Mouse (Mus musculus) forebrain, embryonic 12.5 days (tissue): Measurements from ENCODE around the gene Bptf. TPM values are rescaled to one million over a fixed set of nuclear protein-coding genes. Genes with fewer than 3 reads are reported as not detected.

Experiments used
- ATAC-seq: fragments of 200-750 bp; cut with Nextera tagmentation; 2 replicates; pipeline ENCODE4 v1.8.0; 2017; ENCODE audit warnings: moderate TSS enrichment; ENCODE audit not compliant: low FRiP score
- H3K27ac ChIP-seq: fragments of 300-500 bp; sonication (generic); 2 replicates; pipeline ENCODE4 v1.5.1; 2016; ENCODE audit warnings: mild to moderate bottlenecking
- H3K27me3 ChIP-seq: fragments of 300-500 bp; sonication (generic); 2 replicates; pipeline ENCODE4 v1.6.1; 2016; ENCODE audit warnings: mild to moderate bottlenecking
- H3K36me3 ChIP-seq: fragments of 300-500 bp; sonication (generic); replicated peaks from 2 replicates; pipeline ENCODE4 v1.6.1; 2016; ENCODE audit warnings: mild to moderate bottlenecking
- H3K4me1 ChIP-seq: fragments of 300-500 bp; sonication (generic); 2 replicates; pipeline ENCODE4 v1.6.1; 2016
- H3K4me2 ChIP-seq: fragments of 300-500 bp; sonication (generic); 2 replicates; pipeline ENCODE4 v1.6.1; 2016; ENCODE audit warnings: mild to moderate bottlenecking, moderate library complexity
- H3K4me3 ChIP-seq: fragments of 300-500 bp; sonication (generic); replicated peaks from 2 replicates; pipeline ENCODE4 v1.5.1; 2016; ENCODE audit warnings: mild to moderate bottlenecking
- H3K9ac ChIP-seq: fragments of 300-500 bp; sonication (generic); 2 replicates; pipeline ENCODE4 v1.6.1; 2016; ENCODE audit warnings: mild to moderate bottlenecking
- H3K9me3 ChIP-seq: fragments of 300-500 bp; sonication (generic); 2 replicates; pipeline ENCODE4 v1.6.1; 2016
- WGBS: fragments of 180-500 bp; shearing (Covaris S2); methylation state at CpG from one replicate; pipeline ENCODE4 v1.1.7; 2016; 5-methylcytosine and 5-hydroxymethylcytosine counted together
- polyA plus RNA-seq: library from polyadenylated mRNA; unstranded; fragments of >200 nt; fragmentation: Nextera tagmentation; extraction: Ambion mirVana; gene quantifications from 2 replicates; pipeline ENCODE4 v1.2.1, GENCODE M21; 2016

Gene Bptf
- polyA plus RNA-seq, 1 experiment from 2014 or later = 48.3 TPM

DNA sequence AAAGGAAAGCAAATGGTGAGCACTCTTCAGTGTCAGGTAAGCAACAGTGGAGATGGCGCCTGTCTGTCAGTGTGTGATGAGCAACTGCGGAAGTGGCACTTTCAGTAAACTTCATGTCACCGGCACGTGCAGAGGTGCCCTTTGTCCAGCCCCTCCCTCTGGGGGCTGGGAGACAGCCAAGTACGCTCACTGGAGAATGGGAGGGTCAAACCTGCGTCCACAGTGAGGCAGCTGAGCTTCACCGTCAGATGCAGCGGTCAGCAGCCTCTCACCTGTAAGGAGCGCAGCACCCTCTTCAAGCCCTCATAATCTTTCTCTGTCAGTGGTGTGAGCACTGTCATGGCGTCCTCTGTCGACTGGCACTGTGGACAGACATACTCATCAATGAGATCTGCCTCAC, 88.6 kb downstream of the Bptf start:
- 95% methylated on average over 11 of the region's 11 CpGs for WGBS
- Histone ChIP-seq H3K27ac (no peak overlapping the region), H3K9ac (no peak overlapping the region), H3K4me3 (no peak overlapping the region), H3K4me1 (no peaks in the 10 kb centered on the region), H3K9me3 (no peaks in the 10 kb centered on the region), H3K4me2 (no peak overlapping the region), H3K27me3 (no peaks in the 10 kb centered on the region), H3K36me3 (peaks cover 82% of the 10 kb centered on the region)
- ATAC-seq = no peak

DNA sequence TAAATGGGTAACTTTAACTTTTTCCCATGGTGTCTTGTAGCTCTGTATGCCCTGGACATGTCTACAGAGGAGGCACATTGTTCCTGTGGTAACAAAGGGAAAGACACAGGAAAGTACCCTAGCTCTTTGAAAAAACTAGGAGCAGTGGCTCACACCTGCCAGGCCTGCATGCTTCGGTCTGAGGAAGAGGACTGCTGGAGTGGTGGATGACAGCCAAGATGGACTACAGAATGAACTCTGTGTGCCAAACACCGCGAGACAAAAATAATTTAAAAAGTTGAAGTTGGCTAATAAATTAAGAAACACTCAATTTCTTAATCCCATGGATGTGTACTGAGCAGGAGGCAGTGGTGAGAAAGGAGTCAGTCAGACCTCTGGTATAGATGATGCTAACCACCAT, 90.5 kb downstream of the Bptf start:
- no peak overlapping the region for H3K27ac ChIP-seq
- H3K27me3 ChIP-seq = no peaks in the 10 kb centered on the region
- H3K9me3 ChIP-seq = no peaks in the 10 kb centered on the region
- H3K9ac ChIP-seq = no peak overlapping the region
- no peak overlapping the region for H3K4me3 ChIP-seq
- 94% methylated on average over 3 of the region's 3 CpGs for WGBS
- no peaks in the 10 kb centered on the region for H3K4me1 ChIP-seq
- H3K36me3 ChIP-seq = peaks cover 83% of the 10 kb centered on the region
- no peak for ATAC-seq
- no peak overlapping the region for H3K4me2 ChIP-seq

DNA sequence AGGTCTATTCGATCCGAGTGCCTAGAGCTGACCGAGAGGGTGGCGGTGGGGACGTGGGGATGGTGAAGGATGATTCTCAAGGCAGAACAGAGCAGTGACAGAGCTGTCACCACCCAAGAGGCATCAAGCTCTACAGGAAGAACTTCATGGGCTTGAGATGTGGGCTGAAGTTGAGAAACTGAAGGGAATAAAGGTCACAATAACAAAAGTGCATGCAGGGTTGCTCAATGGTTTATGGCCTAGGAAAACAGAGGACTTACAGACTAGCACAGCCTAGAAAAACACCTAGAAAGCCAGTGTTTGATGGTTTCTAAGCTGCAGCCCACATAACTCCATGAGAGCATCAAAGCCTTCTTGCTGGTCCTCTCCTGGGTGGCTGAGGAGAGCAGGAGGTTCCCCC, 92.5 kb downstream of the Bptf start:
- H3K9ac ChIP-seq = no peak overlapping the region
- no peak for ATAC-seq
- H3K27ac ChIP-seq = no peak overlapping the region
- H3K4me3 ChIP-seq = no peak overlapping the region
- peaks cover 74% of the 10 kb centered on the region for H3K36me3 ChIP-seq
- whole genome bisulfite sequencing = 93% methylated on average over 5 of the region's 5 CpGs
- no peaks in the 10 kb centered on the region for H3K4me1 ChIP-seq
- no peaks in the 10 kb centered on the region for H3K9me3 ChIP-seq
- H3K4me2 ChIP-seq = no peak overlapping the region
- no peaks in the 10 kb centered on the region for H3K27me3 ChIP-seq

DNA sequence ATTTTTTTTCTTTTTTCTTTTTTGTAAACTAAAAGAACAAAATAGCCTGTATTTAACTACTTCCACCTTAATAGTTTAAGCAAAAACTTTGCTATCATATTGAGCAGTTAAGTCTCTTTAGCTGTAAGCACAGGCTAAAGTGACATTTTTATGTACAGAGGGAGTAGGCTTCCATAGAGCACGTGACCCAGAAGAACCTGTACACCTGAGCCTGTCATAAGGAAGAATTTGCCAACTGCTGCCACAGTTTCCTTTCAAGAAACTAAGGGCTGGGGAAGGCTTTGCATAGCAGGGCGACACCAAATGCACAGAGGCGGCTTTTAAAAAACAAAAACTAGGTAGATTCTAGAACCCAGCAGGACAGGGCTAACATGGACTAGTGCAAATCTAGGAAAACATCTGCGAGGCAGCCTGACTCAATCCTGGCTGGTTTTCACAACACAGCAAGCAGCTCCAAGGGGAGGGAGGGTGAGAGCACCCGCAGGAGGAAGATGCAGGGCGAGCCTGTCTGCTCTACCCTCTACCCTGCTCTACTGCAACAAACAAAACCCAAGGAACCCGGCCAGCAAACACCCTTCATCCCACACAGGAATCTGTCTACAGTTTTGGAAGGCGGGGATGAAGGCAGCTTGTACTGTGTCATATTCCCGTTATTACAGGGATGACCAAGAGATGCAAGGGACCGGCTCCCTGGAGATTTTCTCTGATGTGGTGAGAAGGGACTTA, 97.7 kb downstream of the Bptf start:
- Histone ChIP-seq H3K4me3 (no peak overlapping the region), H3K9ac (no peak overlapping the region), H3K27ac (no peak overlapping the region), H3K36me3 (peaks cover 32% of the 10 kb centered on the region), H3K9me3 (no peaks in the 10 kb centered on the region), H3K4me2 (no peak overlapping the region), H3K27me3 (0 out of 2 replicates have a peak, but pooled peaks cover 4% of the 10 kb centered on the region), H3K4me1 (peaks cover 18% of the 10 kb centered on the region)
- ATAC-seq = no peak
- WGBS = 89% methylated on average over 10 of the region's 10 CpGs

DNA sequence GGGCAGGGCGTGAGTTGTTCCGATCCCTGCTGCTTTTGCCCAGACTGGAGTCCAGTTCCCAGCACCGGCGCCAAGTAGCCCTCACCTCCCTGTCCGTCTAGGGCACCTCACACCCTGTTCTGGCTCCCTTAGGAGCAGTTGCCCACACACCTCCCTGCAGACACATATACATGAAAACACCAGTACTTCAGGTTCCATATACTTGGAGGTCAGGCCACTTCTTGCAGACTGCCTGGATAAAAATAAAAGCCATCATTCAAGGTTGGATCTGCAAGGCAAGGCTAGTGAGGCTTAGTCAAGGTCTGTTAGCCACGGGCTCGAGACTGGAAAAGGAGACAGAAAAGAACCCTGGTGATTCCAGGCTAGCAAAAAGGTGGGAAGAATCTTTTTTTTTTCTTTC, 100.3 kb downstream of the Bptf start:
- Histone ChIP-seq H3K27ac (no peak overlapping the region), H3K4me1 (peaks cover 36% of the 10 kb centered on the region), H3K36me3 (peaks cover 7% of the 10 kb centered on the region), H3K4me2 (no peak overlapping the region), H3K27me3 (0 out of 2 replicates have a peak, but pooled peaks cover 4% of the 10 kb centered on the region), H3K9me3 (no peaks in the 10 kb centered on the region), H3K9ac (no peak overlapping the region), H3K4me3 (no peak overlapping the region)
- WGBS = 21% methylated on average over 7 of the region's 7 CpGs
- ATAC-seq = no peak

DNA sequence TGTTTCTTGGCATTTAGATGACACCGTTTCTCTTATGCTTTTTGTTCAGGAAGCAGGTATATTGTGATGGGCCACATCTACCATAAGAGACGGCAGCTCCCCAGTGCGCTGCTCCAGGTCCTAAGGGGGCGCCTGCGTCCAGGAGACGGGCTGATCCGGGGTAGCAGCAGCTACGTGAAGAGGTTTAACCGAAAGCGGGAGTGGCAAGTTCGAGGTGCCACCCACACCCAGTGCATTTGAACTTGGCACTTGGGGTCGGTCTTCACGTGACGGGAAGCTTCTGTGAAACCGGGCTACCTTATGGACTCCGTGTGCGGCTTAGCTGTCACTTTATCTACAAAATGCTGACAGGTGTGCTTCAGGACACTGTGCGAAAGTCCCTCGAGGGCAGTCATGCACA, 102.4 kb downstream of the Bptf start:
- Histone ChIP-seq H3K9ac (no peak overlapping the region), H3K4me2 (no peak overlapping the region), H3K4me3 (no peak overlapping the region), H3K27ac (no peak overlapping the region), H3K27me3 (0 out of 2 replicates have a peak, but pooled peaks cover 10% of the 10 kb centered on the region), H3K9me3 (no peaks in the 10 kb centered on the region), H3K4me1 (peaks cover 56% of the 10 kb centered on the region), H3K36me3 (no peaks in the 10 kb centered on the region)
- no peak for ATAC-seq
- WGBS = 58% methylated on average over 19 of the region's 19 CpGs

DNA sequence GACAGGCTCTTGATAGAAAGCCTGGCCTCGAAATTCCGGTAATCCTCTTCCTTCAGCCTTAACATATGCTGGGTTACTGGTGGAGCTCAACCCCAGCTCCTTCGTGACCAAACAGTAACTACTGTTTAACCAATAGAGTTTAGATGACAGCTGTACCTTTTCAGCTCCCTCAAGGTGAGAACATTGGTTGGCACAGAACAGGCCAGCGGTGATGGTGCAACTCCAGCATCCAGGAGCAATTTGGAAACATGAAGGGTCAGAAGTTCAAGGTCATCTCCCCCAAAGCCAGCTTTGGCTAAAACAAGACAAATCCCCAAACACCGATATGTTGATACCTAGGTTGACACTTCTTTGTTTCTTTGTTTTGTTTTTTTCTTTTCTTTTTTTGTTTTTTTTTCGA, 103.2 kb downstream of the Bptf start:
- 75% methylated on average over 6 of the region's 6 CpGs for WGBS
- peak overlapping the region; percentile 69; the same call in 1 of the 2 replicates for H3K9ac ChIP-seq
- H3K9me3 ChIP-seq = no peaks in the 10 kb centered on the region
- H3K27ac ChIP-seq = peak overlapping the region; percentile 85
- no peaks in the 10 kb centered on the region for H3K36me3 ChIP-seq
- peaks cover 61% of the 10 kb centered on the region for H3K4me1 ChIP-seq
- H3K4me3 ChIP-seq = peak overlapping the region; percentile 63
- no peak for ATAC-seq
- 0 out of 2 replicates have a peak, but pooled peaks cover 16% of the 10 kb centered on the region for H3K27me3 ChIP-seq
- peak overlapping the region; percentile 66 for H3K4me2 ChIP-seq

DNA sequence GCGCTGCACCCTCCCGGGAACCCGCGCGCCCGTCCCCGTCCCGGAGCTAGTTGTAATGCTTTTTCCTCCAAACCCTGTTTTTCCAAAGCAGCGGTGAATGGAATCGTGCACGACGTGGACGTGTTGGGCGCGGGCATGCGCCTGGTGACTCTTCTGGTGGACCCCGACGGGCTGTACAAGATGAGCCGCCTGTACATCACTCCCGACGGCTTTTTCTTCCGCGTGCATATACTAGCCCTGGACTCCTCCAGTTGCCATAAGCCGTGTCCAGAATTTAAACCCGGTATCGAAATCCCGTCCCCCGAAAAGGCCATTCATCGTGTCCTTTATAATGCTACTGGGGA, 103.7 kb downstream of the Bptf start:
- WGBS = 2% methylated on average over 29 of the region's 29 CpGs
- H3K36me3 ChIP-seq = no peaks in the 10 kb centered on the region
- peaks cover 61% of the 10 kb centered on the region for H3K4me1 ChIP-seq
- peak overlapping the region; percentile 69 for H3K9ac ChIP-seq
- peak; percentile 73 for ATAC-seq
- H3K4me2 ChIP-seq = peak overlapping the region; percentile 66
- 0 out of 2 replicates have a peak, but pooled peaks cover 16% of the 10 kb centered on the region for H3K27me3 ChIP-seq
- no peaks in the 10 kb centered on the region for H3K9me3 ChIP-seq
- peak overlapping the region; percentile 63 for H3K4me3 ChIP-seq
- peak overlapping the region; percentile 85 for H3K27ac ChIP-seq

DNA sequence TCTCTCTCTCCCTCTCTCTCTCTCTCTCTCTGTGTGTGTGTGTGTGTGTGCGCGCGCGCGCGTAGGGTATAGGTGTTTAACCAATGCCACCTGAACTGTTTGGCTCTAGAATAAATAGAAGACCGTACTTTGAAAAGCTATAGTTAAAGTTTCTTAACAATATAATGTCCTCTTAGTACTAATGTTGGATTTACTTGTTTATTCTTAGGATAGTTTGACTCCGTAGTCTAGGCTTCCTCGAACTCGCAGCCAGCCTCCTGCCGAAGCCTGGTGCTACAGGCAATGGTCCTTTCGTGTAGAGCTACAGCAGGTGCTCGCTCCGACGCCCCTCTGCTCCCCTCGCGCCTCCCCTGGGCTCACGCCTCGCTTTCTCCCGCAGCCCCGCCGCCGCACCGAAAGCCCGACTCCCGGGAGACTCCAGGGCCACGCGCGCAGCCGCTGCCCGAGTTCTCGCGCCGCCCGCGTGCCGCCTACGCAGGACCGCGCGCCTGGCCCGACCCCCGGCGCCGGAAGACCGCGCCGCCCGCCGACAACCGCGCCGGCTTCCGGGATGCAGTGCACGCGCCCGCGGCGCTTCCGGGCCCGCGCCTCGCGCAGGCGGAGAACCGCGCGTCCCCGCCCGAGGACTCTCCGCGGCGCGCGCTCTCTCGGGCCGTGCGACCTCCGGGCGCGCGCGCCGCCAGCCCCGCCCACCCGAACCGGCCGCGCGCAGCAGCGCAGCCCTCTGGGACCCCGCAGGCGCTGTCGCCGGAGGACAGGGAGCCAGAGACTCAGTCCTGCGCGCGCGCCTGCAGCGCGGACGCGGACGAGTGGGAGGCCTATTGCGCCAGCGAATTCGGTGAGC, 104.3 kb downstream of the Bptf start:
- H3K4me1 ChIP-seq = peaks cover 56% of the 10 kb centered on the region
- H3K36me3 ChIP-seq = no peaks in the 10 kb centered on the region
- peak overlapping the region; percentile 69 for H3K9ac ChIP-seq
- peak overlapping the region; percentile 63 for H3K4me3 ChIP-seq
- peak overlapping the region; percentile 85 for H3K27ac ChIP-seq
- no peaks in the 10 kb centered on the region for H3K9me3 ChIP-seq
- ATAC-seq = peak; percentile 92
- peak overlapping the region; percentile 66 for H3K4me2 ChIP-seq
- under 1% methylated on average over 107 of the region's 107 CpGs for WGBS
- H3K27me3 ChIP-seq = 0 out of 2 replicates have a peak, but pooled peaks cover 16% of the 10 kb centered on the region

DNA sequence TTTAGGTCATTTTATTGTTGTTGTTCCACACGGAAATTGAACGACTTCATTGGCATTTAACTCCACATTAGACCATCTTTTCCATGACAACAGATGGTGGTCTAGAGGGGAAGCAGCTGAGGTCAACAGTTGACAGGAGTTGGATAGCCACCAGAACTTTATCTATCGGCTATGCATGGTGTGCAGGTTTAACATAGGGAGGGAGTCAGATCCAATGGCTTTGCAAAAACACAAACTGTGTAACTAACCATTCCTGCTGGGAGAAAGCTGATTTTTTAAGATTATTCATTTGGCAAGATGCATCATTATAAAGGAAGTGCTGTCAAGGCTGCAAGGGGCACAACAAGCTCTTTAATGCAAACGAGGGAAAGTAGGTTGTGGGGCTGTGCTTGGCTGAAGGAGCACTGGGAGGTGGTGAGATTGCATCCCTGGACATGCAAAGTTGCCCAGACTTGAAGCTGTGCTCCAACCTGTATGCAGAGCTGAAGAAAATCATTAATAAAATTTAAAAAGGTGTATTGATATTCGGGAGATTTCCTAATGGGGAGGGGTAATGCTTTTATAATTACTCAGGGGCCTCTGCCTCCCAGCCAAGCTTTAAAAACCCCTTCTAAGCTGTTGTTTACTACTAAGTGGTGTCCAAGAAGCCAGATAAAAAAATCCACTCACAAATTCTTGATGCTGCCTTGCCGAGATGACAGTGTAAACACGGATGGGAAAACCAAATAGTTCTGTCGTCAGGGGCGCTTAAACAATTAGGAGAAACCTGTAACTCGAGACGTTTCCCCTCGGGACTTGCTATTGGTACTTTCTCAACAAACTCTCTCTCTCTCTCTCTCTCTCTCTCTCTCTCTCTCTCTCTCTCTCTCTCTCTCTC, 105.1 kb downstream of the Bptf start:
- 10% methylated on average over 12 of the region's 12 CpGs for WGBS
- Histone ChIP-seq H3K9me3 (no peaks in the 10 kb centered on the region), H3K36me3 (no peaks in the 10 kb centered on the region), H3K9ac (peak overlapping the region; percentile 69; the same call in 1 of the 2 replicates), H3K4me1 (peaks cover 48% of the 10 kb centered on the region), H3K4me2 (peak overlapping the region; percentile 74), H3K27ac (no peak overlapping the region), H3K4me3 (peak overlapping the region; percentile 63), H3K27me3 (0 out of 2 replicates have a peak, but pooled peaks cover 18% of the 10 kb centered on the region)
- no peak for ATAC-seq

DNA sequence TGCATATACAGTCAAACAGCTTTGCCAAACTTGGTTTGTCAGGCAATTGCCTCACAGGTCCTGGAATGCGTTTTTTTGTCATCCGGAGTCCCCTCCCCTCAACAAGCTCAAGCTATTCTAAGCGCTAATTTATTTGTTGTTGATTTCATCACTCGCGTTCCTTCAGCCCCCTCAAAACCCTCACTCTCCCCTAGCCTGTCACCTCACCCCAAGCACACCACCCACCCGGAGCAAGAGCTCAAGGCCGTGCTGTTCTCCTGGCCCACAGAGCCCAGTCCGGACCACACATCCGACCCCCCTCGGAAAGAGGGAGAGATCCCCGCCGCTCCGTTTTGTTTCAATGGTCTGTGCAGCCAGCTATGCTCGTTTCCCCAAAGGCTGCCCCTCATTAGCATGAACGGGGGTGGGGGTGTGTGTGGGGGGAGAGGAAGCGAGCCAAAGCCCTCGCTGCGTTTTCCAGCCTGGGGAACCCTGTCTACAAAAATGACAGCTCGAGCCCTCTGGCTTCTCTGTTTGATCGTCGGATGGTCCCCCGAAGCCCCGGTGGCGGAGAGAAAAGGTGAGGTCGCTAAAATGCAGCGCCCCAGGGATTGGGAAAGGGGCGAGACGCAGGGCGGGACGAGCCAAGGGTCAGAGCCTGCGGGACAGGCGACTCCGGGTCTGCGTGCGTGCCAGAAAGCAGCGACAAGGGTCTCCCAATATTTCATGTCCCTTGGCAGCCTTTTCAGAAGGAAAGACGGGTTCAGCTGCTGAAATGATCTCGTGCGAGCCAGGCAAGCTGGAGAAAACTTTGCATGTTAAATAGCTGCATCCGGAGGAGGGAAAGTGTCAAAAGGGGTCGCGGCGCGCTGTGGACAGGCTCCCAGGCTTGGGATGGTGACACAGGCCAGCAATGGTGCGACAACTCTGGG, 106.3 kb downstream of the Bptf start, which contains the start of gene 1810010H24Rik:
TSS of gene 1810010H24Rik (plus strand) at position 271 of the 911 bp plus-strand sequence.
- 0 out of 2 replicates have a peak within 1 kb of the TSS, but pooled peaks have one; percentile 38 for H3K27ac ChIP-seq

More for the DNA sequence above, 106.3 kb downstream of the Bptf start, which contains the start of gene 1810010H24Rik:
- Histone ChIP-seq H3K36me3 (no peaks in the 10 kb centered on the region), H3K9me3 (no peaks in the 10 kb centered on the region), H3K4me2 (peak within 1 kb of the TSS; percentile 74), H3K4me1 (peaks cover 43% of the 10 kb centered on the region), H3K27me3 (0 out of 2 replicates have a peak, but pooled peaks cover 18% of the 10 kb centered on the region), H3K4me3 (peak within 1 kb of the TSS; percentile 63), H3K9ac (peak within 1 kb of the TSS; percentile 48)
- under 1% methylated on average over 45 of the region's 45 CpGs for WGBS
- ATAC-seq = no peak
